Mouse (Mus musculus): ENCODE measurements around the gene Syce2.

The Syce2 gene

GRCm38 (mm10) chr8:84928456-84929306 lies 56.8 kb downstream of the Syce2 start:
- DNase-seq (ENCODE audit: low read depth, low spot score), result peak; percentile 83

GRCm38 (mm10) chr8:84930582-84930981 lies 58.7 kb downstream of the Syce2 start:
- DNase-seq (ENCODE audit: low read depth, low spot score), result no peak

GRCm38 (mm10) chr8:84933767-84934559 lies 62.1 kb downstream of the Syce2 start:
- DNase-seq (ENCODE audit: low read depth, low spot score), result no peak

- DNase-seq (ENCODE audit: low read depth, low spot score), result peak; percentile 88
Measured at GRCm38 (mm10) chr8:84934860-84935259, 62.9 kb downstream of the Syce2 start.

- DNase-seq (ENCODE audit: low read depth, low spot score), result no peak
Measured at GRCm38 (mm10) chr8:84935489-84935888, 63.6 kb downstream of the Syce2 start.

GRCm38 (mm10) chr8:84936041-84936961 lies 64.4 kb downstream of the Syce2 start:
- DNase-seq (ENCODE audit: low read depth, low spot score), result no peak

- DNase-seq (ENCODE audit: low read depth, low spot score), result peak; percentile 88
Measured at GRCm38 (mm10) chr8:84936962-84937546, 65.1 kb downstream of the Syce2 start, which contains the start of gene Mast1. Gene Mast1, minus strand, starts transcription at chr8:84937359.

Measured in ZHBTc4 (cell line).